Mouse (Mus musculus) right cerebral cortex, postnatal 4 days (tissue): ENCODE results near the gene Eif5b.
"Not testable (repeated sequence)": the region's sequence is repeated elsewhere in the genome, so short reads cannot be mapped to it uniquely, and the experiment has no call there.

ENCODE experiments used
- DNase-seq: peaks from one replicate; pipeline ENCODE4 v3.0.0-alpha.2; 2022

The Eif5b gene

GRCm38 (mm10) chr1:38006741-38007140, 8.9 kb downstream of the Eif5b start:
- no peak for DNase-seq

GRCm38 (mm10) chr1:38011647-38012046, 13.8 kb downstream of the Eif5b start:
- no peak for DNase-seq

GRCm38 (mm10) chr1:38012104-38012503, 14.3 kb downstream of the Eif5b start:
- no peak for DNase-seq

GRCm38 (mm10) chr1:38012509-38012908, 14.7 kb downstream of the Eif5b start:
- DNase-seq: no peak

GRCm38 (mm10) chr1:38014551-38015203, 16.9 kb downstream of the Eif5b start:
- no peak for DNase-seq

- DNase-seq: no peak
Measured at GRCm38 (mm10) chr1:38027301-38027700, 29.5 kb downstream of the Eif5b start.

GRCm38 (mm10) chr1:38031391-38031790, 33.6 kb downstream of the Eif5b start:
- no peak for DNase-seq

DNA sequence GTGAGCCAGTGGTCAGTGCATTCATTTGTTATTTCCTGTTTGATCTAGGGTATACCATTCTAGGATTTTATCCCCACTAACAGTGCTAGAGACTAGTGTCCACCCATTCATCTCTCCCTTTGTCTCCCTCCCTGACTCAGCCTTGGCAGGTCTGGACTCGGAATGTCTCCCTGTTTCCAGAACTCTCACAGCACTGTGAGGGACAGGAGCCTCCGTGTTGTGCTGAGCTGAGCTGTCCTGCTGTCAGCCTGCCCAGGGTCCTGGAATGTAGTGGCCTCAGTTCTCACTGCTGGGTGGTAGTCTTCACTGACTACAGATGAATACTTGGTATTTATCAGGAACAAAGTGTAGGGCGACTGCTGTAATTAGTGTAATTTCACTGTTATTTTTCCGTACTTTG, 37.7 kb downstream of the Eif5b start:
- DNase-seq: no peak

DNA sequence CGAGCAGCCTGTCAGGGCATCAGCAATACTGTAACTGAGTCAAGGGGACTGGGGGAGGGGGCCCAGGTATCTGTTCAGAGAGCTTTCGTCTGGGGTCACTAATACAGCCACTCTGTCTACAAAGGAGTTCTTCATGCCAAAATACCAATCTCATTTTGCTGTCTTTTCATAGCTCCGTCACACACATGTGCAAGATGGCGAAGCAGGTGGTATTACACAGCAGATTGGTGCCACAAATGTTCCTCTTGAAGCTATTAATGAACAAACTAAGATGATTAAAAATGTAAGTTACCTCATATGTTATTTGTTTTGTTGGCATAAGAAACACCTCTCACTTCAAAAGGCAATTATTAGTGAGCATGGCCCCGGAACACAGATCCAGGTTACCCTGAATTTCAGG, 39.6 kb downstream of the Eif5b start:
- DNase-seq: no peak

DNA sequence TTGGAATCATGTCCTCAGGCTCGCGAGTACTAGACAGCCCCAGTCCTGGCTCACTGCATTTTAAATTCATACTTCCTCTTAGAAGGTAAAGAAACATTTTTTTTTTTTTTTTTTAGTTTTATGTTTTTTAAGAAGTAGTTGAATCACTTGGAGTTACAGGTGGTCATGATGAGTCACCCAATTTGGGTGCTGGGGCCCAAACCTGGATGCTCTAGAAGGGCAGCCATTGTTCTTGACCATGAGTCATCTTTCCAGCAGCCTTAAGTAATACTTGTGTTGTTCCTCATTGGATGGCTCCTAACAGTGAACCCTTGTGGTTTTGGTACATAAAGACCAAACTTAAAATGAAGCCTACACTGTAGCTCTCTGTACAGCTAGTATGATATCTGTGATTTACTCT, 41.1 kb downstream of the Eif5b start:
- DNase-seq: no peak

DNA sequence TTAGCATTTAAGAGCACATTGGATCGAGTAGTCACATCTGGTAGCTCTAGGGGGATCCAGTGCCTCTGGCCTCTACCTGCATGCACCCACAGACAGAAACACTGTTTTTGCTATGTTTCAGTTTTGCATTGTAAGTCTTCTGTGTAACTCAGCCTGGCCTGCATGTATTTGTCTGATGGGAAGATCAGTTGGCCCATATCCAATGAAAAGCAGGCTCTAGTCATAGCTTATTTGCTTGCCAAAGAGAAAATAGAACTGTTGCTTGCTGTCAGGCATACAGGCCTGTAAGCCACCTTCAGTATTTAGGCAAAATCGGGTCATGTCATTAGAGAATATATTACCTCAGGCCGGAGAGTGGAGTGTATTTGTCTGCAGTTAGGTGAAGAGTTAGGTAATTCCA, 50.3 kb downstream of the Eif5b start:
- DNase-seq: no peak

DNA sequence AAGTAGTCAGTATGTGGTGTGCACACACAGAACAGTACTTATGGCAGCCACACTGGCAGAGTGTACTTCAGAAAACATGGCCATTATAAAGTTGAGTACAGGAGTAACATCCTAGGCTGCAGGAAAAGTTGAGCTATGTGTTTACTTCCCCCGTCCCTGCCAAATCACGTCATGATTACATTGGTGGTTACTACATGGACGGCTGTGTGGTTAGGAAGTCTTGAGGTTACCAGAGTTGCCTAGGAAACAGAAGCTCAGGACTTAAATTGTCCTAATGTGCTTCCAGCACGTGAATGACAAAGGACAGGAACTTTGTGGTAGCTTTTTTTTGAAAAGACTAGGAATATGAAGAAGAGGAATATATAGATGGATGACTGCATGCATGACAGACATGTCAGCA, 51.8 kb downstream of the Eif5b start:
- no peak for DNase-seq

GRCm38 (mm10) chr1:38055176-38055575, 57.4 kb downstream of the Eif5b start:
- no peak for DNase-seq

DNA sequence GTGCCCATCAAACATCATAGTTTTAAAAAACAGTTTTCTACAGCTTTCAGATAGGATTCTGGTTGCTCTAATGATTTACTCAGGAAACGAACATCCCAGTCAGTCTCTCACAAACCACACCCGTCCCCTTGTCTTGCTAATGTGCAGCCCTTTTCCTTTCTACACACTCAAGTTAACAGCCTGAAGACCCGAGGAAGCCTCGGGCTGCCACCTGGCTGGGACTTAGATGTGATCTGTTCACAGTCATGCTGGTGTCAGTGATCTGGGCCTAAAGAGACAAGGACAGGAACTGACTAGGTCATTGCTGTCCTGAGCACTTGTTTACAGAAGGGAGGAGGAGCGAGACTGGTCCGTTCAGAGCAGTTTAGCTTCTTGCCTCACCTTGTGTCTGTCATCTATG, 60.6 kb downstream of the Eif5b start:
- DNase-seq: no peak

GRCm38 (mm10) chr1:38062156-38062555, 64.3 kb downstream of the Eif5b start:
- DNase-seq: not testable (repeated sequence)

DNA sequence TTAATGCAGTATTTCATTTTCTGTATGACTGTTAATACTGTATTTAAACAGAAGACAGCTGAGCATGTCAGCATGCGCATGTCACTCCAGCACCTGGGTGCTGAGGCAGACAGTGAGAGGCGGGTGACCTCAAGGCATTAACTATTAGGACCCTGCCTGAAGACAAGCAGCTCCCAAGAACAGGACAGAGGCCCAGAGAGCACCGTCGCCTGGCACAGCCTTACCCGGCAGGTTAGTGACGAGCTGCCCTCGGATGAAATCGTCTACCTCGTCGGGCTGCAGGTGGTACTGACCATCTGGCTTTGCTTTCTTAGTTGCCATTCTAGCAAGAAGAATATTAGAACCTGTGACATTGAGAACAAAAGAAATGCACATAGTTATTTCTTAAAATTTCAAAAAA, 69.5 kb downstream of the Eif5b start:
- DNase-seq: no peak

DNA sequence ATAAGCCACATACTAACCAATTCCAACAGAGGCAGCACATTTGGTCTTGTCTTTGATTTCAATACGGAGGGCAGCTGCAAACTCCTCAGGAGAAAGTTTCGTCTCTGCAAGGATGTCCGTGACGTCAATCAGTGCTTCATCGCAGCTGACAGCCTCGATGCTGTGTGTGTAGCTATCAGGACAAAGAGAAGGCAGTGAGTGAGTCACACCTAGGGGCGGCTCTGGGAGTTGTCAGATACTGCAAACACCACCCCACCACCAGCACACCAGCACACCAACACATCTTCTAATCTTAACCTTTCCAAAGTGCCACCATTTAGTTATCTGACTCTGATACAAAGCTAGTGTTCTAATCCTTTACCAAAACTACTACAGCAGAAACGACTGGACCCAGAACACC, 73.5 kb downstream of the Eif5b start:
- no peak for DNase-seq

GRCm38 (mm10) chr1:38081316-38081715, 83.5 kb downstream of the Eif5b start:
- no peak for DNase-seq

- no peak for DNase-seq
Measured at GRCm38 (mm10) chr1:38103214-38103613, 105.4 kb downstream of the Eif5b start.

DNA sequence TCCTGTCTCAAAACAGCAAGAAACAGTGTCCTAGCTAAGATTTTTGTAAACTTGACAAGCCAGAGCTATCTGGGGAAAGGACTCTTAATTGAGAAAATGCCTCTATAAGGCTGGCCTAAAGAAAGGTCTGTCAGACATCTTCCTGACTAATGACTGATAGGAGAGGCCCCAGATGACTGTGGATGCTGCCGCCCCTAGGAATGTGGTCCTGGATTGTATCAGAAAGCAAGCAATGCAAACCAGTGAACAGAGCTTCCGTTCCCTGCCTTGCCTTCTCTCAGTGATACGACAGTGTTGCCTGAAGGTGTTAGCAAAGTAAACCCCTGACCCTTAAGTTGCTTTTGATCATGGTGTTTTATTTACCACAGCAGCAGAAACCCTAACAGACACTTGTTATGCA, 106.0 kb downstream of the Eif5b start:
- no peak for DNase-seq
